Mouse (Mus musculus): ENCODE measurements at regions not wholly inside any gene's neighbourhood (a gene's known extent, or its start where the extent isn't known, plus 50 kb on each side); places are given as distances from the start of the nearest gene placed in this dataset.

- TF ChIP-seq CTCF (IDR thresholded peaks at IDR 0.05; ENCODE audit: low read depth, low read length): no peak
- no peak for TF ChIP-seq EP300 (IDR thresholded peaks at IDR 0.05; ENCODE audit: insufficient read depth, low read depth, low read length)
Measured at GRCm38 (mm10) chr16:93215630-93216029, 388.2 kb downstream of the Setd4 start.
